Mouse (Mus musculus) limb, embryonic 11.5 days (tissue): ENCODE results near the gene Zmiz1. TPM values are rescaled to one million over a fixed set of nuclear protein-coding genes. Genes with fewer than 3 reads are reported as not detected.
A peak's percentile ranks its signal among the peaks of the same experiment; 100 is the strongest.

Experiments
- ATAC-seq: fragments of 200-750 bp; cut with Nextera tagmentation; 2 replicates; pipeline ENCODE4 v1.8.0; 2017; ENCODE audit warnings: low read depth; ENCODE audit not compliant: insufficient number of reproducible peaks, low FRiP score, low TSS enrichment
- DNase-seq: peaks from one replicate; pipeline ENCODE4 v3.0.0-alpha.2; 2015; ENCODE audit warnings: low spot score
- H3K27ac ChIP-seq: fragments of 300-500 bp; sonication (generic); replicated peaks from 2 replicates; pipeline ENCODE4 v1.5.1; 2014; ENCODE audit warnings: low read depth, mild to moderate bottlenecking, low read length
- H3K27me3 ChIP-seq: fragments of 300-500 bp; sonication (generic); 2 replicates; pipeline ENCODE4 v1.6.1; 2014; ENCODE audit warnings: mild to moderate bottlenecking, low read length, mixed read lengths; ENCODE audit not compliant: control insufficient read depth, insufficient read depth
- H3K36me3 ChIP-seq: fragments of 300-500 bp; sonication (generic); 2 replicates; pipeline ENCODE4 v1.6.1; 2014; ENCODE audit warnings: mild to moderate bottlenecking, low read length, moderate library complexity, mixed read lengths; ENCODE audit not compliant: control insufficient read depth, insufficient read depth
- H3K4me1 ChIP-seq: fragments of 300-500 bp; sonication (generic); 2 replicates; pipeline ENCODE4 v1.6.1; 2014; ENCODE audit warnings: low read length, mixed read lengths; ENCODE audit not compliant: control insufficient read depth, insufficient read depth
- H3K4me2 ChIP-seq: fragments of 300-500 bp; sonication (generic); 2 replicates; pipeline ENCODE4 v1.6.1; 2014; ENCODE audit warnings: low read depth, mild to moderate bottlenecking, moderate library complexity; ENCODE audit not compliant: severe bottlenecking
- H3K4me3 ChIP-seq: fragments of 300-500 bp; sonication (generic); 2 replicates; pipeline ENCODE4 v1.5.1; 2014; ENCODE audit warnings: low read depth, low read length
- H3K9ac ChIP-seq: fragments of 300-500 bp; sonication (generic); 2 replicates; pipeline ENCODE4 v1.6.1; 2014; ENCODE audit warnings: mild to moderate bottlenecking, low read length
- H3K9me3 ChIP-seq: fragments of 300-500 bp; sonication (generic); 2 replicates; pipeline ENCODE4 v1.6.1; 2016; ENCODE audit warnings: low read length; ENCODE audit not compliant: control insufficient read depth
- WGBS: fragments of 180-500 bp; shearing (Covaris S2); extraction: QIAGEN DNeasy Blood & Tissue Kit; methylation state at CpG from one replicate; pipeline ENCODE4 v1.1.7; 2014; 5-methylcytosine and 5-hydroxymethylcytosine counted together
- polyA plus RNA-seq: library from polyadenylated mRNA; unstranded; fragments of >200 nt; fragmentation: Nextera tagmentation; extraction: Ambion mirVana; gene quantifications from 2 replicates; pipeline ENCODE4 v1.2.1, GENCODE M21; 2014

Gene Zmiz1
- polyA plus RNA-seq, 1 experiment from 2014 or later, result 59.0 TPM

- Histone ChIP-seq H3K9me3 (no peaks in the 10 kb centered on the region), H3K4me2 (no peak overlapping the region; the same call in 1 of the 2 replicates), H3K9ac (no peak overlapping the region), H3K4me1 (peaks cover 70% of the 10 kb centered on the region), H3K27me3 (no peaks in the 10 kb centered on the region), H3K4me3 (no peak overlapping the region), H3K36me3 (no peaks in the 10 kb centered on the region), H3K27ac (no peak overlapping the region)
- ATAC-seq (no peak), DNase-seq (no peak)
- WGBS, result 36% methylated on average over 8 of the region's 8 CpGs
Measured at GRCm38 (mm10) chr14:25464611-25465307, 5.8 kb downstream of the Zmiz1 start.

- Histone ChIP-seq H3K4me1 (peaks cover 83% of the 10 kb centered on the region), H3K9ac (no peak overlapping the region), H3K27me3 (no peaks in the 10 kb centered on the region), H3K36me3 (no peaks in the 10 kb centered on the region), H3K9me3 (no peaks in the 10 kb centered on the region), H3K27ac (no peak overlapping the region), H3K4me3 (no peak overlapping the region), H3K4me2 (no peak overlapping the region)
- ATAC-seq (no peak), DNase-seq (no peak)
- 81% methylated on average over 4 of the region's 4 CpGs for WGBS
Measured at GRCm38 (mm10) chr14:25466361-25466760, 7.4 kb downstream of the Zmiz1 start.

- Histone ChIP-seq H3K9ac (no peak overlapping the region), H3K4me2 (no peak overlapping the region), H3K27ac (no peak overlapping the region), H3K4me1 (peaks cover 82% of the 10 kb centered on the region), H3K4me3 (no peak overlapping the region), H3K27me3 (no peaks in the 10 kb centered on the region), H3K9me3 (no peaks in the 10 kb centered on the region), H3K36me3 (no peaks in the 10 kb centered on the region)
- no peak for ATAC-seq
- 86% methylated on average over 10 of the region's 10 CpGs for WGBS
- no peak for DNase-seq
Measured at GRCm38 (mm10) chr14:25467911-25468668, 9.1 kb downstream of the Zmiz1 start.

- H3K27ac ChIP-seq, result no peak overlapping the region
- ATAC-seq, result no peak
- H3K9me3 ChIP-seq, result no peaks in the 10 kb centered on the region
- H3K36me3 ChIP-seq, result no peaks in the 10 kb centered on the region
- no peaks in the 10 kb centered on the region for H3K27me3 ChIP-seq
- peaks cover 82% of the 10 kb centered on the region for H3K4me1 ChIP-seq
- H3K9ac ChIP-seq, result no peak overlapping the region
- no peak for DNase-seq
- H3K4me3 ChIP-seq, result no peak overlapping the region
- 0 out of 2 replicates have a peak overlapping the region, but pooled peaks have one; percentile 10 for H3K4me2 ChIP-seq
- 70% methylated on average over 7 of the region's 7 CpGs for WGBS
Measured at GRCm38 (mm10) chr14:25468891-25469529, 10.0 kb downstream of the Zmiz1 start.

- 66% methylated on average over 7 of the region's 7 CpGs for WGBS
- no peak for ATAC-seq
- no peaks in the 10 kb centered on the region for H3K9me3 ChIP-seq
Measured at GRCm38 (mm10) chr14:25470224-25470805, 11.3 kb downstream of the Zmiz1 start.

GRCm38 (mm10) chr14:25471035-25471434 is 12.1 kb downstream of the Zmiz1 start:
- Histone ChIP-seq H3K4me3 (no peak overlapping the region), H3K27ac (no peak overlapping the region), H3K9me3 (no peaks in the 10 kb centered on the region), H3K9ac (no peak overlapping the region), H3K36me3 (no peaks in the 10 kb centered on the region), H3K4me2 (no peak overlapping the region), H3K4me1 (peaks cover 72% of the 10 kb centered on the region), H3K27me3 (no peaks in the 10 kb centered on the region)
- DNase-seq (no peak), ATAC-seq (no peak)
- WGBS, result 49% methylated on average over 2 of the region's 2 CpGs

More at GRCm38 (mm10) chr14:25470224-25470805, 11.3 kb downstream of the Zmiz1 start:
- no peaks in the 10 kb centered on the region for H3K36me3 ChIP-seq
- DNase-seq, result no peak
- H3K4me2 ChIP-seq, result no peak overlapping the region
- no peak overlapping the region for H3K9ac ChIP-seq
- 0 out of 2 replicates have a peak overlapping the region, but pooled peaks have one; percentile 36 for H3K27ac ChIP-seq
- H3K27me3 ChIP-seq, result no peaks in the 10 kb centered on the region
- H3K4me3 ChIP-seq, result no peak overlapping the region
- H3K4me1 ChIP-seq, result peaks cover 76% of the 10 kb centered on the region

- DNase-seq (no peak), ATAC-seq (no peak)
- 90% methylated on average over 6 of the region's 6 CpGs for WGBS
- H3K9me3 ChIP-seq, result no peaks in the 10 kb centered on the region
- peaks cover 68% of the 10 kb centered on the region for H3K4me1 ChIP-seq
- no peaks in the 10 kb centered on the region for H3K36me3 ChIP-seq
- no peak overlapping the region for H3K9ac ChIP-seq
- H3K27ac ChIP-seq, result no peak overlapping the region; the same call in 1 of the 2 replicates
- H3K4me3 ChIP-seq, result no peak overlapping the region
- H3K4me2 ChIP-seq, result no peak overlapping the region
- no peaks in the 10 kb centered on the region for H3K27me3 ChIP-seq
Measured at GRCm38 (mm10) chr14:25472096-25472861, 13.3 kb downstream of the Zmiz1 start.
